8 mouse cellular contexts compared by ENCODE assay signal in genomic region chr2:173253761-173254662, GRCm38 (mm10). TPM values are rescaled to one million over a fixed set of nuclear protein-coding genes. Genes with fewer than 3 reads are reported as not detected.
DNase-seq lines count a peak whose midpoint lies in the region; ATAC-seq lines count a peak whose summit lies in the region.

No protein-coding gene starts in this region.

- ATAC-seq in heart, embryonic 11.5 days (replicated peaks; ENCODE audit: insufficient number of reproducible peaks, low FRiP score, low TSS enrichment): no peak
- peak; percentile 51 for ATAC-seq in midbrain, embryonic 13.5 days

- H3K4me3 ChIP-seq in heart, embryonic 11.5 days (ENCODE audit: low read depth, low read length): no peak overlapping the region
- H3K4me3 ChIP-seq in midbrain, embryonic 13.5 days (replicated peaks): no peak overlapping the region

- 42% methylated on average over 26 of the region's 26 CpGs for WGBS in heart, embryonic 11.5 days (ENCODE audit: insufficient replicate concordance)
- WGBS in midbrain, embryonic 13.5 days: 11% methylated on average over 26 of the region's 26 CpGs

- no peak for DNase-seq in heart, adult 9 months (ENCODE audit: low spot score in 2 of 2)
- peak; percentile 87 for DNase-seq in fibroblast of lung, adult 2 months (ENCODE audit: low read depth)
- DNase-seq in kidney, adult 11 months: peak; percentile 79
- no peak for DNase-seq in c-Kit-positive CD71-positive TER-119-positive erythroid progenitor cells, embryonic 14.5 days (ENCODE audit: low spot score)
- no peak for DNase-seq in spleen, postnatal 36 days (ENCODE audit: low spot score in 2 of 2)
- no peak for DNase-seq in cerebellum, postnatal 14 days

- H3K4me2 ChIP-seq in heart, embryonic 11.5 days: peak overlapping the region; percentile 22; the same call in 1 of the 2 replicates
- H3K4me2 ChIP-seq in midbrain, embryonic 13.5 days (replicated peaks): peak overlapping the region; percentile 35

- no peaks in the 10 kb centered on the region for H3K27me3 ChIP-seq in heart, embryonic 11.5 days (ENCODE audit: control insufficient read depth, insufficient read depth, low read length)
- H3K27me3 ChIP-seq in midbrain, embryonic 13.5 days: no peaks in the 10 kb centered on the region

- 0 out of 2 replicates have a peak overlapping the region, but pooled peaks have one; percentile 35 for H3K9ac ChIP-seq in heart, embryonic 11.5 days (ENCODE audit: low read depth, low read length)
- peak overlapping the region; percentile 46 for H3K9ac ChIP-seq in midbrain, embryonic 13.5 days (replicated peaks)

- peaks cover 78% of the 10 kb centered on the region for H3K4me1 ChIP-seq in heart, embryonic 11.5 days (ENCODE audit: control insufficient read depth, insufficient read depth, low read length)
- peaks cover 99% of the 10 kb centered on the region for H3K4me1 ChIP-seq in midbrain, embryonic 13.5 days (replicated peaks)

- H3K36me3 ChIP-seq in heart, embryonic 11.5 days (ENCODE audit: control insufficient read depth, insufficient read depth, low read length): no peaks in the 10 kb centered on the region
- no peaks in the 10 kb centered on the region for H3K36me3 ChIP-seq in midbrain, embryonic 13.5 days

- peak overlapping the region; percentile 57 for H3K27ac ChIP-seq in heart, embryonic 11.5 days (ENCODE audit: low read depth, low read length)
- H3K27ac ChIP-seq in midbrain, embryonic 13.5 days: peak overlapping the region; percentile 77

- no peaks in the 10 kb centered on the region for H3K9me3 ChIP-seq in heart, embryonic 11.5 days (replicated peaks; ENCODE audit: control insufficient read depth, low read length)
- no peaks in the 10 kb centered on the region for H3K9me3 ChIP-seq in midbrain, embryonic 13.5 days

RNA-seq across cellular contexts. Expression of gene Pmepa1, which starts 22.3 kb away (rescaled TPM):
- polyA plus RNA-seq in heart, embryonic 11.5 days (2014; fragmentation: Nextera tagmentation; extraction: Ambion mirVana): 3.8 and 4.7 TPM in 2 replicates
- 3.9 and 4.7 TPM in 2 replicates for polyA plus RNA-seq in midbrain, embryonic 13.5 days (2015; fragmentation: Nextera tagmentation; extraction: Ambion mirVana)

RNA-seq across cellular contexts. Expression of gene Zbp1, which starts 35.3 kb away (rescaled TPM):
- not detected in 2 replicates for polyA plus RNA-seq in heart, embryonic 11.5 days (2014; fragmentation: Nextera tagmentation; extraction: Ambion mirVana)
- polyA plus RNA-seq in midbrain, embryonic 13.5 days (2015; fragmentation: Nextera tagmentation; extraction: Ambion mirVana): 0.27 and 0.50 TPM in 2 replicates

Comparison
In these comparisons a context has a peak if more than half of its experiments do, and no peak if none do; other contexts are left out.
1. DNase-seq: peak in fibroblast of lung, adult 2 months (single experiment) and kidney, adult 11 months (single experiment); none in heart, adult 9 months (0 of 2), c-Kit-positive CD71-positive TER-119-positive erythroid progenitor cells, embryonic 14.5 days (single experiment), spleen, postnatal 36 days (0 of 2) and cerebellum, postnatal 14 days (0 of 2).